Mouse (Mus musculus): ENCODE data around the gene Endov.
A peak's percentile ranks its signal among the peaks of the same experiment; 100 is the strongest.

Gene Endov

GRCm38 (mm10) chr11:119490861-119491689 lies at the start of gene Endov:
Gene Endov (plus strand): TSS chr11:119491347.
- DNase-seq (ENCODE audit: low read depth) = peak; percentile 98

- DNase-seq (ENCODE audit: low read depth) = peak; percentile 25
Measured at GRCm38 (mm10) chr11:119442199-119442598, 48.9 kb upstream of the Endov start.

GRCm38 (mm10) chr11:119443442-119443841 lies 47.7 kb upstream of the Endov start:
- DNase-seq (ENCODE audit: low read depth) = no peak

- no peak for DNase-seq (ENCODE audit: low read depth)
Measured at GRCm38 (mm10) chr11:119456097-119456496, 35.0 kb upstream of the Endov start.

- no peak for DNase-seq (ENCODE audit: low read depth)
Measured at GRCm38 (mm10) chr11:119477876-119478275, 13.3 kb upstream of the Endov start.

GRCm38 (mm10) chr11:119491690-119492087 lies 542 bp downstream of the Endov start:
- DNase-seq (ENCODE audit: low read depth) = no peak

GRCm38 (mm10) chr11:119492830-119493229 lies 1.7 kb downstream of the Endov start:
- DNase-seq (ENCODE audit: low read depth) = peak; percentile 25

GRCm38 (mm10) chr11:119493516-119493915 lies 2.4 kb downstream of the Endov start:
- no peak for DNase-seq (ENCODE audit: low read depth)

- no peak for DNase-seq (ENCODE audit: low read depth)
Measured at GRCm38 (mm10) chr11:119496147-119496546, 5.0 kb downstream of the Endov start.

- DNase-seq (ENCODE audit: low read depth) = no peak
Measured at GRCm38 (mm10) chr11:119497451-119497850, 6.3 kb downstream of the Endov start.

GRCm38 (mm10) chr11:119499297-119499696 lies 8.2 kb downstream of the Endov start:
- no peak for DNase-seq (ENCODE audit: low read depth)

GRCm38 (mm10) chr11:119500011-119500410 lies 8.9 kb downstream of the Endov start:
- no peak for DNase-seq (ENCODE audit: low read depth)

GRCm38 (mm10) chr11:119503675-119504074 lies 12.5 kb downstream of the Endov start:
- peak; percentile 89 for DNase-seq (ENCODE audit: low read depth)

- DNase-seq (ENCODE audit: low read depth) = no peak
Measured at GRCm38 (mm10) chr11:119506386-119506785, 15.2 kb downstream of the Endov start.

GRCm38 (mm10) chr11:119507772-119508171 lies 16.6 kb downstream of the Endov start:
- no peak for DNase-seq (ENCODE audit: low read depth)

GRCm38 (mm10) chr11:119509165-119509776 lies 18.1 kb downstream of the Endov start:
- no peak for DNase-seq (ENCODE audit: low read depth)

- peak; percentile 36 for DNase-seq (ENCODE audit: low read depth)
Measured at GRCm38 (mm10) chr11:119513038-119513659, 22.0 kb downstream of the Endov start.

GRCm38 (mm10) chr11:119514108-119514860 lies 23.1 kb downstream of the Endov start:
- no peak for DNase-seq (ENCODE audit: low read depth)

- no peak for DNase-seq (ENCODE audit: low read depth)
Measured at GRCm38 (mm10) chr11:119514967-119515636, 24.0 kb downstream of the Endov start.

- DNase-seq (ENCODE audit: low read depth) = no peak
Measured at GRCm38 (mm10) chr11:119515823-119516676, 24.9 kb downstream of the Endov start.

All from NIH3T3 (cell line).